Mouse (Mus musculus) right cerebral cortex, postnatal 4 days (tissue): ENCODE data around the gene Actrt2.

Experiments used
- DNase-seq: peaks from one replicate; pipeline ENCODE4 v3.0.0-alpha.2; 2022

Gene Actrt2

DNA sequence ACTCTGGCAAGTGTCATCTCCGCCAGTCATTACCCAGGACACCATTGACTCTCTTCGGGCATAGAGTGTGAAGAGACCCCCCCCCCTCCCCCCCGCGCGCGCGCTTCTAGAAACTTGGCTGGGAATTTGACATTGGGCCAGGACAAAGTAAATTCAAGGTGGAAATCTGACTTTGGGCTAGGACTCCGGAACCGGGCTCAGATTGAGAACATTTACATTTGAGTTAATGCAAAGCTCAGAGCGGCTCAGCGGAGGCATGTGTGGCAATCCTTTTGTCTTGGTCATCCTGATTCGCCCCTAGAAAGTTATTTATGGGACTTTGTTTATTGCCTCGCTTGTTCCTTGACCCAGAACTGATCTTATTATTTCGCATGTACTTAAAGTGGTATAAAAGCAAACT, 14.6 kb upstream of the Actrt2 start:
- no peak for DNase-seq

DNA sequence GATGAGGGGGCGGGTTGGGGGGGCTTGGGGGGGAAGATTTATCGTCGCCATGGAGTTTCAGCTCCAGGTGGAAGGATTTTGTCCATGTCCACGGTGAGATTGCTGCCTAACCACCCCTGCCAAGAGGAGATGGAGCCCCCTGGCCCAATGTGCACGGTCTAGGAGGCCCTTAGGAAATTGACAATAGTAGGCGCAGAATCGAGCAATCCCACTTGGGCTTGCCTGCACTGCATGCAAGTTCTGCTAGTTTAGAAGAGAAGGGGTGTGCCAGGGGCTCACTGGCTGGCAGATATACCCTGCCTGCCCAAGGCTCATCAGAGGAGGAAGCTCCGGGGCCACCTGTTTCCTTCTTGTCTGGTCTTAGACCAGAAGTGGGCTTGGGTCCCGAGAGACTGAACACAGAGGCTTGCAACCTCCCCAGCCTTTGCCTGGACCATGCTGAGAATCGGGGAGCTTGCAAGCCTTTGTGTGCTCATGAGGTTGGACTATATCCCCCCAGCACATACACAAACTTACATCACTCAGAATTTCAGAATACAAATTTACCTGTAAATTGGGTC, 7.9 kb upstream of the Actrt2 start:
- no peak for DNase-seq

DNA sequence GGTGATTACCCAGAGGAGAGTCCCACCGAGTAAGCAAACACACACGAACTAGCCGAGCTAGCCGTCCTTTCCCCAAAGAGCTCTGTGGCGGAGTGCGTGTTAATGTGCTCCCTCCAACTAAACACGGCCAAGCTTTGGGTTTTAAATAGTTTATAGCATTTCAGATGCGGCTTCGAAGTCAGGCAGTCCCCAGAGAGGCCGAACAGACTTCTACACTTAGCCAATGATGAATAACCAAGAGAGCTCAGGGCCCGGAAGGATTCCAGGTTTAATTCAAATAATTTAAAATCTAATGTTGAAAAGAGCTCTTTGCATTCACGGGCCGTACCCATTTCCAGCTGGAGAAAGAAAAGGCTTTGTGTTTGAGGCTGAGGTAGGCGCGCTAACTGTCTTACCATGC, 7.3 kb upstream of the Actrt2 start:
- DNase-seq = no peak

DNA sequence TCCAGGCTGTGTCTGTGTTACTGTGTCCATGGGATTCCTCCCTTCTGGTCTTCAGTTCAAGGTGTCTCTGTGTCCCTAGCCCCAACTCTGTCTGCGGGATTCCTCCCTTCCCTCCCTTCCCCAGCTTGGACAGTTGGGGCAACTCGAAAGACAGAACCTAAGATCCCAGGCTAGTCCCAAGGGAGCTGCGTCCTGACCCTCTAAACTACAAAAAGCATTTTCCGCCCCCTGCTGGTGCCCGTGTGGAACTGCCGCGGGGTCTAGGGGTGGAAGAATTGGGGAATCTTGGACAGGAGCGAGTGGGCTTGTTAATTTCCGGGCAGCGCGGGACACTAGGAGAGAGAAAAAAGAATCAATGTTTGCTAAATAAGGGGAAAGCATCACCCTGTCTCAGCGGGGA, 6.9 kb upstream of the Actrt2 start:
- DNase-seq = peak; percentile 76

DNA sequence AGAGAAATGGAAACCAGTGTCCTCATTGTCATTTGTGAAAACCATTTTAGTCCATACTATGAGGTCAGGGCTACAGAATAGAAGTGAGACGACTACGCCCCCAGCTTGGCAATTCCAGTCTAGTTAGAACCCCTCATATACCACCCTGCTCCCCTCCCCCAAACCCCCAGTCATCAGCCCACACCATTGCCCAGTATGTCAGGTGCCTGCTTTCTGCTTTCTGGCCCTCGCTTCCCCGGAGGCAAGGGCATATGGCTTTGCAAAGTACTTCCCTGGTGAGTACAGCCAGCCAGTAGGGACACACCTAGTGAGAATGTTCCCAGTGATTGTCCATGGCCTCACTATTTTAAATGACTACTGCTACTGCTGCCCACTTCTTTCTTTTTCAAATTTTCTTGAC, 6.3 kb upstream of the Actrt2 start:
- DNase-seq = no peak

DNA sequence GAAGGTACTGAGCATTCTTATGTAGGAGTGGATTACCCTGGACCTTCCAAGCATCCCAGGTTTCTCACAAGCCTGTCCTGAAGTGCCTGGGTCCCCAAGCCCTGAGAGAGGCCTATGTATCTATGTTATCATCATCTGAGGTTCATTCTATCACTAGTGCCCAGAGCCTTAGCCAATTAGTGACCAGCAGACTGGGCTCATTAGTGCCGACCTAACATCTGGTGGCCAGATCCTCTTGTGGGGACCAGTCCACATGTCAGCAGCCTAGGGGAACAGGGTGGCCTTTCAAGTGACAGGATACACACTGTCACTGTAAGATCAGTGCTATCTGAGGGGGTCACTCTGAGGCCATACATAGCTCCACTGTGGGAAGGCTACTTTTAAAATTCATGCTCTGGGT, 4.4 kb upstream of the Actrt2 start:
- no peak for DNase-seq

DNA sequence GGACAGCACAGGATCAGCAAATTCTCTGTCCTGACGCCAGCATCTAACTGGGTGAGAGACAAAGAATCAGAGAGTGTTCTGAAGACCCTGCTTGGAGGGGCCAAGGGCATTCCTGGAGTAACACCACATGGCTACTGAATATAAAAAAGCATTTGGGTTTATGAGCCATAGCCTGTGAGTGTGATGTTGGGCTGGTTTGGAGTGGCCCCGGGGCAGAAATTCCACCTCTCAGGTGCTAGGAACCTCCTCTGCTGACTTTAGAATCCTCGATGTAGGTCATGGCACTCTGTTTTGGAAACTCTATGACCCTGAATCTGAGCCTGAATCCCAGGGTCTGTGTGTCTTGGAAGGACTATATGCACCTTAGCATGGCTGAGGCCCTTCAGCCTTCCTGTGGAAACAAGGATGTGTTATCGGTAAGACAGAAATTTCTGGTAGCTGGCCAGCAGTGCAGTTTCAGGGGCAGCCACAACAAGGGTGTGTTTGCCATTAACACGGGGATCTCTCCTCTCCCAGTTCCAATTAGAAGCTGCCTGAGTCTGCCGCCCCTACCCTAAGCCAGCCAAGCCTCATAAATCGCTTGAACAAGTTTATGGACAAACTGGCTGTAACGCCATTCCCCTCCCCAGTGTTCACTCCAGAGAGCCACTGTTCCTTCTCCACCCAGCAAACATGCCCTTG, 3.7 kb upstream of the Actrt2 start:
- no peak for DNase-seq

DNA sequence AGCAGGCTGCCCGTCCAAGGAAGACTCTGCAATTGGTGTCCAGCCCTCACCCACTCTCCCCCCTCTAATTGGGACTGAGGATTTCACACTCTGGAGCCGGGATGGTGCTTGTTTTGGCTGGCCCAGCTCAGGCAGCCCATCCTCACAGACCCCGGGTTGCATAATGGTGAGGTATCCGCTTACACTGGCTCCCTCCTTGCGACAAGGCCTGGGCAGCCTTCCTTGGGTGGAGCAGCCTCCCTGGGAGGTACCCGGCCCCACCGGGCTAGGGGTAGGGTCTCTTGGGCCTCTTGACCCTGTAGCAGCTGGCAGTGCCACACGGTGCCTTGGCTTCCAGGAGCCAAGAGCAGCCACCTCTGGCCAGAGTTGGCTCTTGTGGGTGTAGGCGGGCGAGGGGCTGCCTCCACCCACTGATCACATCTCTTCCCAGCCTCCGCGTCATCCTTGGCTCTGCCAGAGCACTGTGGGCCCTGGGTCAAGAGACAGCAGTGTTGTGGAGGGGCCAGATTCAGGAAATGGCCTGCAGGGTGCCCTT, 4.9 kb downstream of the Actrt2 start:
- no peak for DNase-seq

DNA sequence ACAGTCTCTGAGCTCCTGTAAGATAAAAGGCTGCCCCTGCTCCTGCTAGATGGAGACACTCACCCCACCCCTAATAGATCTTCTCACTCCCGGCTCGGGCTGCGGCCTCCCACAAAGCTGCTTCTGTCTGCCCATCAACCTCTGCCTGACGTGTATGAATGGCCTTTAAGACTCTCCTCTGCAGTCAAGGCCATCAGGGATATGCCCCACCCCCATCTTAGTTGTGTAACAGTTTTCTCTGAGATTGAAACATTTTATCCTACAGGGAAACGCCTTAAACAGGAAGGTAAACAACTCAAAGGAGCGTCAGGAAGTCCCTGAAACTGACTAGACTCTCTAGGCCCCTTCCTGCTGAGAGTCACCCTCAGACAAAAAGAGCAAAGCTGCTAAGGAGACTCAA, 6.4 kb downstream of the Actrt2 start:
- no peak for DNase-seq

DNA sequence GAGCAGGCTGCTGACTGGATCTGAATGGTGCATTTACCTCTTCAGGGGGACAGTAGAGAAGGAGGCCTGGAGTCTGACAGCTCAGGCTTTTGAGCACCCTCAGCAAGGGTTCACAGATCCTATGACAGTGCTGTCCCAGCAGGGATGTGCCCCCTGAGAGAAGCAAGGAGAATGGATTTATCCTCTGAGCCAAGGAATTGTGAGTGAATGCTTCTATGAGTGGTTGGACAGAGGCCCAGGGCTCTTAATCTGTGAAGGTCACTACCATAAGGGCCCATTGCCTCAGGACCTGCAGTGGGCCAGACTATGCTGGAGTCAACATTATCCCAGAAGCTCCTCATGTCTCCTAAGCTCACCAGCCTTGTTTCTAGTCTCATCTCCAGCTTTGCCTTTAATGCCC, 7.6 kb downstream of the Actrt2 start:
- DNase-seq = no peak

DNA sequence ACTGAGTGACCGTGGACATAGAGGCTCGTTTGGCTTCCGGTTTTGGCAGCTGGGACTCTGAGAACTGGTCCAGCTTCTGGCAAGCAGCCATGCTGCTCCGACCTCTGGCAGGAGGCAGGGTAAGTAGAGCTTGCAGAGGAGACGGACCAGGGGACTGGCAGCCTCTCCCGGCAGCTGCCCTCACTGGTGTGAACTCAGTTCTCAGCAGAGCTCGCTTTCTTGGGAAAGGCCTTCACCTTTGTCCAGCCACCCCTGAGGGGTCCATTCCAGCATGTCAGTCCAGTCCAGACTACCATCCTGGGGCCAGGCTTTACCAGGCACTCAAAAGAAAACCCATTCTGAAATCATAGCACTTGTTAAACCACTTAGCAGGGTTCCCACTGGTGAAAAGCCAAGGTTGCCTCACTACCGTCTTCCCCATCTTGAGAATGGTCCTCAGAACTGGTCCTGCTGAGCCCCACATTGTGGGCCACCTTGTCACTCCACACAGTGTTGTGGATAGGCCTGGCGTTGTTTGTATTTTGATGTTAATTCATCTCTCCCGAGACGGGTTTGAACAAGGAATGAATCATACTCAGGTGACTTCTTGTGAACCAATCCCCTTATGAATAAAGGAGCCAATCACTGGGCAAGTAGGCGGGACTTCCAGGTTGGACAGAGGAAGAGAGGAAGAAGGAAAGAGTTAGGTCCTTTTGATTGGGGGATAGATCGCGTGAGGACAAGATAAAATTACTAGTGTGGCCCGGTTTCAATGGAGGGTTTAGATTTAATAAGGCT, 12.3 kb downstream of the Actrt2 start:
- DNase-seq = peak; percentile 50

DNA sequence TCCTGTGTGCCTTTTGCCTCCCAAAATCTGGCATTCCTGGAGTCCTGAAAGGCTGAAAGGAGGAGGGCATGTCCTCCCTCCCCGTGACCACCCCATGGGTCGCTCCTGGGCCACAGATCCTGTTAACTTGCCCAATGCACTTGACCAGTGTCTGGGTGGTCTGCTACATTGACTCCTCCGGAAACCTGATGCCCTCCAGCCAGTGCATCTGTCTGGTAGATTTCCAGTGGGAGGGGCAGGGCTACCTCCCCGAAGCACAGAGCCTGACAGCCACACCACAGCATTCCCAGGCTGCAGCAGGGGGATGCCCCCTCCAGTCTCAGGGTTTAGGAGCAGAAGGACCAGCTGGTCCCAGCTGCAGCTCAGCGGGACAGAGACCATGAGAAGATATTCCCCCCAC, 15.2 kb downstream of the Actrt2 start:
- no peak for DNase-seq

DNA sequence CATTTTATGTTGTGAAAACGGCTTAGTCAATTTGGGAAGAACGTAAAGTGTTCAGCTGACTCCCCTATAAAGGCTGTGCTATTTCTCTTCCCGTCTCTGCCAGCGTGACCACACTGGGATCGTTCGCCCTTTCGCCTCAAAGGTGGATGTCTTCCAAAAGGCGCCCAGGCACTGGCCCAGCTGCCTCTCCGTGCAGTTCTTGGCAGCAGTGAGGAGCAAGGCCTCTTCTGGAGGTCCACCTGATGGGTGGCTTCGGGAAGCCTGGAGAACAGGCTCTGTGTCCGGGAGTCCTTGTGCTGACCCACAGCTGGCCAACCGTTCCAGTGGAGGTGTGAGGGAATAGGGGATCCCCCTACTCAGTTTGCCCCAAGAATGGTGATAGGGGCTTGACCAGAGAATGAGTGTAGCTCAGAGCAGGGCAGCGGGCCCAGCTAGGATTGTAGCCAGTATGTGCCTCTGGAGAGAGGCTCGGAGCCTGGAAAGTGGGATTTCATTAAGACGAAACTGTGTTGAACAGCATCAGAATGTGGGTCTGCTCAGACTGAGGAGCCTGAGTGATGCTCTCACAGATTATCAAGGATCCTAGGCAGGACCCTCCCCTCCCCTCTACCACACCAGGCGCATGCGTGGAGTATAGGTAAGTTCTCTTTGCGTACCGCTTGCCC, 18.5 kb downstream of the Actrt2 start:
- DNase-seq = no peak

DNA sequence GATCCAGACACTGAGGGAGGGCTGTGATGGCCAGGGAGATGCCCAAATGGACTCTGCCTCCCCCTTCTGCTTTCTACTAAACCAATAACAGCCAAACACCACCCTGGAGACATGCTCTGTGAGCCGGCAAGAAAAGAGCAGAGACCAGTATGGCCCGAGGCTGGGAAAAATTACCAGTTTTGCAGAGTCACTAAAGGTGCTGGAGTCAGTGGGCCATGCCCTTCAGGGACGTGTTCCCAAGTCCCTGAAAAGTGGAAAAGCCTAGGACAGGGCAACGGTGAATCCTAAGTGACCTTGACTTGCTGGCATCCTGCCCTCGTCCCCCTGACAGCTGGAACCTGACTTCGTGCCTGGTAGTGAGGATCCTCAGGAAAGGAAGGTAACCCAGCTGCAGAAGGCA, 25.2 kb downstream of the Actrt2 start:
- DNase-seq = no peak

DNA sequence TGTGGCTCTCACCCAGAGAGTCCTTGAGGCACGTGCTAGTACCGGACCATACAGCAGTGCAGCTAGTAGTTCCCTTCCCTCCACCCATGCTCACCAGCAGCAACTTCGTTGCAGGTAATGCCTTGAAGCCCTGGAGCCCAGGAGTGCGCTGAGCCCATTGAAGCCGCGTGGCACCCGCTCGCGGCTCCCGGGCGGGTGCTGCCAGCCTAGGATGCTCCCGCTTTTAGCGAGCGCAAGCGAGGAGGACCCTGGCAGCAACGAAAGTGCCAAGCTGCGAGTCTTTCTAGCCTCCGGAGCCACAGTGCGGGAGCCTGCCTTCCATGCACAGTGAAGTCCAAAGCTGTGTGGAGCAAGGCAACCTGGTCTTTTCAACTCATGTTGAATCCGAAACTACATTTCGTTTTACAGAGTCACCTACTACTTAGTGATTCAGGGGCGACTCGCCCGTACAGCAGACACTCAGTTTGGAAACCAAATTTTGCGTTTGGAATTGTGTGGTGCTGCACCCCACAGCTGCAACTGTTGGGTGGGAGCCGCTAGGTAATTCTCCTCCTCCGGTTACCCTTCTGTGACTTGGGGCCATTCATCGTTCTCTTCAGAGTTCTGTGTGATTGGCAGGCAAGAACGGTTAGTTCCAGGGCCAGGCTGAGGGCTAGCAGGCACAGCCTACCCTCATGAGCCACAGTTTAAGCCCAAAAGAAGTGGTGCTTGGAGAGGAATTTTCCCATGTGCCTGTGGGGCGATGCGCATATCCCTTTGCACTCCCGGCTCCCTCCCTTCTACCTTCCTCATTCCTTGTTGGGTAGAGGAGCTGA, 26.2 kb downstream of the Actrt2 start:
- DNase-seq = no peak

DNA sequence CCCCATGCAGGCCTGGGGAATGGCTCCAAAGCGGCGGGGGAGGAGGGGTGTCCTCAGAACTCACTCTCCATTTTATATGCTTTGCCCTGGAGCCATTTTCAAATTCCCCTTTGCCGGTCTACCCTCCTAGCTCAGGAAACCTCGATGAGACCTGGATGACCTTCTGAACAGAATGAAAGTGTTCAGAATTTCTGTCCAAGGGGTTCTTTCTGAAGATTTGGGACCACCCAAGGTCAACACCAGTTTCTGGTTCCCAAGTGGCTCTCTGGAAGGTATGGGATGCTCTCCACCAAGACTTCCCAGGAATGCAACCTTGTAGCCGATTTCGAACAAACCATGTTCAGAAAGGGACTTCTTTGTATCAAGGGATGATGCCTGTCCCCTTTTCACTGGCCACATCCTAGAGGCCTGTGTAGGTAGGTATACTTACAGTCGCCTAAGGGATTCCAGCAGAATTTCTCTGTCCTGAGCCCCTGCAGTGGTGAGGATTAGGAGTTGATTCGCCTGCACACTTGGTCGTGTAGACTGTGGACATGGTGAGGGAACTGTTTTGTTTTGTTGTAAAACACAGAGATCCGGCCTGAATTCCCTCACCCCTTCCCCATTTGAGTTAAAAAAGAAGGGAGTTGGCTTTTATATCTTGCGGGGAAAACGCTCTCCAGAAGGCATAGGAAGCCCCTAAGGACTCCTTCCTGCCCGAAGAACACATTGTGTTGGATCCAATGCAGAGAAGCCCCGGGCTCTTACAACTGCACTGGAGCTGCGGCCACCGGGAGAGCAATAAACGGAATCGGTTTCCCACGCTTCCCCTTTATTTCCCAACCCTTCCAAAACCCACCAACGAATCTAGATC, 27.0 kb downstream of the Actrt2 start:
- no peak for DNase-seq

DNA sequence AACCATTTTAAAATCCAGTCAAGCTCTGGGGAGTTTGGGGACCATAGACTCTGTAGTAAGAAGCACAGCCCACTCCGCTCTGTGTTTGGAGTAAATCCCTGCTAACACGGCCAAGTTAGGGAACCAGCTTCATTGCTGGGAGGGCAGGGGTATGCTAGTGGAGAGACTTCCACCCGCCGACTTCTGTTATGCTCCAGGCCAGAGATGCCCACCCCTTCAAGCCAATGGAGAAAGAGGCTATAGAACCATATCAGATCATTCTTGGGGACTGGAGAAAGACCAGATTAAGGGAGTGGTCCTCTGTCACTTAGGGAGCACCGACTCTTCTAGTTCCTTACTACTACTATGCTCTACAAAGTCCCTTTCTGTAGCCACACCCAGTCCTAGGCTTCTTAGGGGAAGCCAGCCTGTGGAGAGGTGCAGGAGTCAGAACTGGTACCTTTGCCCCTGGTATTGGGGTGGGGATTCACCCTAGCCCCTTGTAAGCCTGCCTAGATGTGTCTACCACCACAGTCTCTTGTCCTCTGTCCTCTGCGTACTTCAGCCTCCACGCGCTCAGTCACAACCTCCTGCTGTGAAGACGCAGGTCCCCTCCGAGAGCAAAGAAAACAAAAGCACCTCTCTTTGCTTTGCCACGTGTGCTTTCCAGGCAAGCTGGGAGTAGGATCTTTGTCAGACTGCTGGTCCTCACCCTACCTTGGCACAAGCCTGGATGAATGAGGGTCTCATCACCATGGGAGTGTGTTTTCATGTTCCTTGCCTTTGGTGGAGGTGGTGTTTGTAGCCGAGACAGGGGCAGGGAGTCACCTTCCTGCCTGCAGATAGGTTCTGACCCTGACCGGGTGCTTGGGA, 27.9 kb downstream of the Actrt2 start:
- DNase-seq = no peak

DNA sequence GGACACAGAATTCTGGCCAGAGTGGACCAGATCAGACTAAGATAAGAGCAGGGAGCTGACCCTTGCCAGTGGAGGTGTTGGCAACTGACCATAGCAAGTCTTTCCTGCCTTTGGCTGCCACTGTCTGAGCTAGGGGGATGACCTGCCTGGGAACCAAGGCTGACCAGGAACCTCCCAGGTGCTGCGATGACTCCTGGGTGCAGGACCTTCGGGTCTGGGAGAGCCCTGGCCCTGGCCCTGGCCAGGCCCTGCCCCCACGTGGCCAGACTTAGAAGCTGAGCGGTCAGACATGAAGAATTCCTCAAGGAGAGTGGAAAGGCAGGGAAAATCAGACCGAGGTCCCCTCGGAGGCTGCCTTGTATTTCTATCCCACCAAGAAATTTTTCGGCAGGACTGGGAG, 28.5 kb downstream of the Actrt2 start:
- no peak for DNase-seq

DNA sequence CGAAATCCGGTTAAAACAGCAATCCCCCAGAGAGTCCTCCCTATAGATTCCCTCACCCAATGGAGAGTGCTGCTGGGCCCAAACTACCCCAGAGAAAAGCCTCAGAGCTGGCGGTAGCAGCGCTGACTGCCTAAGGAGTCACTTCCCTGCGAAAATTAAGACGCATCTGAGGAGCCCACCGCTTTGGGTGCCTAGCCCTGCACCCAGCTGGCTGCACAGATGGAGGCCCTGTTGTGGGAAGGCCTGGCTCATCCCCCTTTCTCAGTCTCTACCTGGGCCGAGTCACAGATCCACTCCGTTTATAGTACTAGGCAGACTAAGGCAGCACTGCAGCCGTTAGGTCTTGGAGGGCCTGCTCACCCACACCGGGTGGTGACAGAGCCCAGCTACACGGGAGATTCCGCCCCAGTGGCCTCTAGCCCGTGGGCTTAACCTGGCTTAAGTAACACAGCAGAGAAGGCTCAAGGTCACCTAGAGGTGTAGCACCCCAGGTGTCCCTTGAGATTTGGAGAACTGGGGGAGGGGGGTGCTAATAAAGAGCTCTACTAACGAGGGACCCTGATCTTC, 29.3 kb downstream of the Actrt2 start:
- DNase-seq = no peak
